Mouse (Mus musculus): ENCODE measurements at regions not wholly inside any gene's neighbourhood (a gene's known extent, or its start where the extent isn't known, plus 50 kb on each side); places are given as distances from the start of the nearest gene placed in this dataset.
"Not testable (repeated sequence)": the region's sequence is repeated elsewhere in the genome, so short reads cannot be mapped to it uniquely, and the experiment has no call there.

DNA sequence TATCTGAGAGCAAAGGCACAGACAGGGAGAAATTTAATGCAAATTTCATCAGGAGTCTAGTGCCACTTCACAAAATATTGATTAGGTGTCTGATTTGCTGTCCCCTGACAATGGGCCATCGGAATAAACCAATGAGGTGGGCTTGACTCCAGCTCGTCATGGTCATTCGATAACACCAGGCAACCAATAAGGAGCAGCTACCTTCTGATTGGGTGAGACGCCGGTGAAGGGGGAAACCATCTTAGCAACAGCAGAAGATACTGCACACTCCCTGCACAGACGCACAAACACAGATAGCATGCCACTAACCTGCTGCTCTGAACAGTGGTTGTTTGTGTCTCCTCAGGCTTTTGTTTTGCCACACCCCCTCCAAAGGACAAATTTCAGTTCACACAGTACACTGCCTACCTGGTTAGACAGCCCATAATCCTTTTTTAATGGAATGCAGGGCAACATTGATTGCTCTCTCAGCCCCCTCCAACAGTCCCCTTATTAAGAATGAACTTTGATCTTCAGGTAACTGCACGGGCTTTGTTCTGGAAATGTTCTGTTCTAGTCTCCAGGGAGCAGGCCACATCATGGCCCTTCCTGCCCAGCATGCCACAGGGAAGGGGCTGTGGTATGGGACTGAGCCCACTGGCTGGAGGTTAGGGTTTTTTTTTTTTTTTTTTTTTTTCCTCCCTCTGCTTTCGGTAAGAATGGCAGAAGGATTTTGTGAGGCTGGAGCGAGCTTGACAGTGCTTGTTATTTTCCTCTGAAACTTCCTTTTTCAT, 285.1 kb upstream of the Ubash3b start:
- DNase-seq (ENCODE audit: low spot score) = peak; percentile 18

DNA sequence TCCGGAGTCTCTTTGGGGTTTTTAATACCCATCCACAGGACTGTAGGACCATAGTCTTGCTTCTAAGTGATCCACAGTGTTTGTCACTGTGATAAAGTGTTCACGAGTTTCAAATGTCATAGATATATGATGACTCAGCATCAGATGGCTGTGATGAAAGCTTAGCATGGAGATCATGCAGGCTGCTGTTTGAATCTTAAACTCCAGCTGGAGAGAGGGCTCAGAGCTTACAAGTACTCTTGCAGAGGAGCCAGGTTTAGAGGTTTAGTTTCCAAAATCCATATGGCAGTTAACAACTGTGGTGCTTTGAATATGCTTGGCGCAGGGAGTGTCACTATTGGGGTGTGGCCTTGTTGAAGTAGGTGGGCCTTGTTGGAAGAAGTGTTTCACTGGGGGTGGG, 280.9 kb upstream of the Ubash3b start:
- DNase-seq (ENCODE audit: low spot score) = no peak

DNA sequence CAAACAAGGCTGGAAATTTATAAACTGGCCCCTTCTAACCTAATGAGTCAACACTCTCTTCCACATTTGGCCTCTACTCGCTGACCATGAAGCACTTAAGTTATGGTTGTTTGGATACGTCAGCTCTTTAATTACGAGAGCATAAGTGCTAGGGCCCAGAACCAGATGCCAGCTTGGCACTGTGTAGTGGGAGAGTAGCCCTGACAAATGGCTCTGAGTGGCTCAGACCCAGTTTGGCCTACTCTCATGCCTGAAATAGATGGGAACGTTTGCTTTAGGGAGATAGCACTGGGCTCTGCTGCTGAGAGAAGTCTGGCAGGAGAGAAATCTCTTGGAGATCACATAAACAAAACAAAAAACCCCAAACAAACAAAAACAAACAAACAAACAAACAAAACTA, 278.5 kb upstream of the Ubash3b start:
- DNase-seq (ENCODE audit: low spot score) = no peak

DNA sequence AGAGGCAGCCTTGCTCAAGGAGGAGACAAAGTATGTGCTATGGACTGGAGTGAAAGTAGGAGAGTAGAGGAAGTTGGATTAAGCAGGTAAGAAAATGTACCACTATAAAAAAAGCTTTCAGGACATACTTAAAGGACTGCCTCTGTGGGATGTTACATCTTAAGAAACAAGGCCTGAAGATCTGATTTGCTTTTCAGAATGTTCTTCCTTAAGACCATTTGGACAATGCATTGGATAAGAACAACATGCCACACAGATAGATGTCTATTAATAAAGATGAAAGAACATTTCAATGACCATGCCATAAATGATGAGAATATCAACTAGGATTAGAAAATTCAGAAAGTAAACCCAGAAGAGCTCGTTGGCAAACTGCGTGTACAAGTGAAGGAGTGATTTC, 276.6 kb upstream of the Ubash3b start:
- peak; percentile 16 for DNase-seq (ENCODE audit: low spot score)

DNA sequence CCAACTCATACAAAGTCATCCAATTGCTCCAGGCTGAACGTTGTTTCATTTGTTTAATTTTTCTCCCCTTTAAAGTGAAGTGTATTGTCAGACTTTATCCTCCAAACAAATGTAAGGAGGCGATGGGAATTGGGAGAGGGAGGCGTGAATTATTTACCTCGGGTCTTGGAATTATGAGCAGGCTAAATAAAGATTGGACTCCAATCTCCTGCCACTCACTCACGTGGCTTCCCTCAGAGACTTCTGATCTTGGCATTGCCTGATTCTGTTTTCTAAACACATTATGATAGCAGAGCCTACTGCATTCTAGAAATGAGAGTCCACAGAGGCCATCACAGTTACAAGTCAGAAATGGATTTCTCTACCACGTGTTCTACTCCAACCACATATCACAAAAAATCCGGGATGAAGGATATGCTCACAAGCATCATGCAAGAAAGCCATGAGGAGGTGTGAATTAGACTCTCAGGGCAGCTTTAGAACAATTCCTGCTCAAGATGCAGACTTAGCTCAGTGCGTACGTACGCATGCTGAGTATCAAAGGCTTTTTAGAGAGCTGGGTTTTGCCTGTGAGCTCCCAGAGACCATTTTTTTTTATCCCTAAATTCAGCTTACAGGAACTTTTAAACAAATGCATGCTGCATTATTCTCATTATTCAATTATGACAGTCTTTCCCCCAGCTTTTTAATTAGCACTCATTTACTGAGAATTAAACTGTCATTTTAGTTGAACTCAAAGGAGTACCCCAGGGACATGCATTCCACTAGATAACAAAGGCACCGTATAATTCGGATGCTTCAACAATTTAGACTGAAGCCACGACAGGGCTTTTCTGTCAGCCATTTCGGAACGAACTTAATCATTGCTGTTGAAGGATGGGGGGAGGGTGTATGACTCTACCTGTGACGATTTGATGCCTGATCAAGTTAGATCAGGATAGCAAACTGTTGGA, 269.2 kb upstream of the Ubash3b start:
- peak; percentile 35 for DNase-seq (ENCODE audit: low spot score)

DNA sequence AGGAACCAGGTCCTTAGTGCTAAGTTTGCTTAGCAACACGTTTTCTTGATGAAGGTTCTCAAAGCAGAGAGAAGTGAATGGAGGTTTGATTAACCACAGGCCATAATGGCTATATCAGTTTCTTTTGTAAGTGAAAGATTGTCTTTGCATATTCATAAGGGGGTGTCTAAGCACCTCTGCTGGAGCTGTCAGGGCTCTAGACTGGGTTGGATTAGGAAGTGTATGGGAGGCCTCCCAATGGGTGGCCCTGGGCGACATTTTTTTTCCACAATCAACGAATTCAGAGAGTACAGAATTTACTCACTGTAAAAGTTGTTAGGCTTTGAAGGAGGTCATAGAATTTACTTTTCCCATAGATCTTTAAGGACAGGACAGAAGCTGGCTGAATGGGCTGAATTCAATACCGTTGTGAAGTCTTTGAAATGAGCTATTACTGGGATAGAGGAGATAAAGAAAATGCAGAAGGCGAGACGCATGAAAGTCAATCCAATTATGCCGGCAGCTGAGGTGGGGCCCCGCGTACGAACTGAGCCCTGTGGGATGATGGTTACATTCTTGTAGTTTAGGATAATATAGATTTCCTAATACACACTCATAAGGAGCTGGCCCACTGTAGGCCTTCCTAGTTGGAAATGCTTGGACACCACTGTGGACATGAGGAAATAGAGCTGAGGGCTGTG, 268.4 kb upstream of the Ubash3b start:
- DNase-seq (ENCODE audit: low spot score) = no peak

DNA sequence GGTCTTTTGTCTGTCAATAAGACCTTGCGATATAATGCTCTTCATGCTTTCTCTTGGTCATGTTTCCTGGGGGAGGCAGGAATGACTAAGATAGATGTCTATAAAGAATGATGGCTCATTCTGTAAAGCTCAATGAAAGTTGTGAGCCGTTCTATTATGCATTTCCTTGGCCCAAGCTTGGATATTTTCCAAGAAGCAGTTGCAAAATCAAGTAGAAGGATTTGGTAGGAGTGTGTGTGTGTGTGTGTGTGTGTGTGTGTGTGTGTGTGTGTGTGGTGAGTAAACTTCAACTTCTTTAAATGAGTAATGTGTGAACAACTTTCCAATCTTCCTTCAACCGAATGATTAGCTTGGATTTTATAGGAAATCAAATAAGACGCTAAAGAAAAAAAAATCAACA, 267.7 kb upstream of the Ubash3b start:
- DNase-seq (ENCODE audit: low spot score) = no peak

DNA sequence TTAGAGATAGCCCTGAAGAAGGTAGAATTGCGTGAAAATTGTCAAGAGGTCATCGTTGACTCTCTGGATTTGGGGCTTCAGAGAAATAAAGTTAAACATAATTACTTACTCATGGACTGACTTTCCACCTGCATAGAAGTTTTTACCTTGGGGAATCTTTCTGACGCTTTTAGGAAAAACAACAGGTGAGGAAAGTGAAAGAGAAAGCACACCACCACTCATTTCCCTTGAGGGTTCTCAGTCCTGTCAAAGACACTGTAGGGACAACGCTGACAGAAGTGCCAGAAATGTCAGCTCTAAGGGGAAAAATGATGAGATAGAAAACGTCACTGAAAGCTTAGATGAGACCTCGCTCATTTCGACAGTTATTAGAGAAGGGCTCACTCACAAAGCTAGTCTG, 265.2 kb upstream of the Ubash3b start:
- no peak for DNase-seq (ENCODE audit: low spot score)

DNA sequence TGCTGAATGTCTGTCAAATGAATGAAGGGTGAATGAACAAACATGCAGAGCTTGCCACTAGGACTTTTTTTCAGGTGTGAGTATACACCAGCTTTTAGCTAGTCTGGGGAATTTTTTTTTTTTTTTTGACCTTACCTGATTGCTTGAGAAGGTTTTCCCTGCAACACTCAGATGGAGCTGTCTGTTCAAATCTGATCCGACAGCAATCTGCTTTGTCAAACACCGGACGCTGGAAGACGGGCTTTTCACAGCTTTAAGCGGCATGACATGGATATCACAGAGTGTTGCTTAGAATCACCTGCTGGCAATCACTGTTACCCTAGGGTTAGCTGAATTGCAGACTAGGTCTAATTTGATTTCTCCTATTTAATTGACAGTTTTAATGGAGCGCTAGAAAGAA, 263.7 kb upstream of the Ubash3b start:
- peak; percentile 16 for DNase-seq (ENCODE audit: low spot score)

DNA sequence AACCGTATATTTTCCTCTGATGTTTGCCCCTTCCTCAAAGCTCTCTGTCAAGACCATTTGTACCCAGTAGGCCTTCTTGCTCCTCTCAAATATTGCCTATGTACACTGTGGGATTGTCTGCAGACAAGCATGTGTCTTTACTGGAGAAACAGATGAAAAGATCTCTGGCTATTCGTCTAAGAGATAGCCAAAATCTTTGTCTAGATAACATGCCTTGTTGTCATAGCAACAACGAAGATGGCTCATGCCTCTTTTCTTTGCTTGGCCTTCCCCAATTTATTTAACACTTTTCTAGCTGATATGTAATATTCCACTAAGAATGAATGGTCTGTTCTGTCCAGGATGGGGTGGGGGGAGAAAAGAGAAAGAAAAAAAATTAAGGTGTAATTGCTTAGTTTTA, 252.3 kb upstream of the Ubash3b start:
- DNase-seq (ENCODE audit: low spot score) = no peak

DNA sequence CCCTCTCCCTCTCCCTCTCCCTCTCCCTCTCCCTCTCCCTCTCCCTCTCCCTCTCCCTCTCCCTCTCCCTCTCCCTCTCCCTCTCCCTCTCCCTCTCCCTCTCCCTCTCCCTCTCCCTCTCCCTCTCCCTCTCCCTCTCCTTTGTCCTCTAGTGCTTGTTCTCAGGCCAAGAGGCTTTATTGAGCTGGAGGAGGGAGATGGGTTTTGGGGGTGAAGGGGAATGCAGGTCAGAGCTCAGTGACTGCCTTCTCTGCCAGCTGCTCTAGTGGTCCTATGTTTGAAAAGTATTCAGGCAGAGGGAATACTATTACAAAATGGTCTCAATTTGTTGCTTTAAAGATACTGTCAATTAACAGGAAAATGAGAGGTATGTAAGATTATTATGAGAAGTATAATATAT, 251.6 kb upstream of the Ubash3b start:
- not testable (repeated sequence) for DNase-seq (ENCODE audit: low spot score)

DNA sequence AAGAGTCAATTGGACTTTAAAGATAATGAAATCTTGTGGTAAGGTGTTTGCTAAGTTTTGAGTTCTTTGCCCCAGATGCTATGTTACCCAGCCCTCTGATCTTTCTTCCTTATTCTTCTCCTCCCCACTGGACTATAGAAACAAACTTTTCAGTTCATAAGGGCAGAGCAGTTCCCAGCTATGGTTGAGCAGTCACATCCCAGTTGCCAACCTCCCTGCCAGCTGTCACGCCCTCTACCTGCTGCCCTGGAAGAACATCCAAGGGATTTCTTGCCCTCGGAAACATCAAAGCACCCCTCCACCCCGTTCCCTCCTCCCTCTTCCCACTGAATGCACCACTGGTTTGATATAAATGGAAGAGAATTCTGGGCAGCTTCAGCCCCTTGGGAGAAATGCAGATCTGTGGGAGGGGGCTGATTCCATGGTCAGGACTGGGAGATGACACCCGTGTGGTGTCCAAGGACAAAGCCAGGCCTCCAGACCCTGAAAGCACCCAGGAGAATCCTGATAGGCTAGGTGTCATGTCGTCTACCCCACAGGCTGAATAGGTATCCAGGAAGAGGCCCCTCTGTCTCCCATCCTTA, 250.8 kb upstream of the Ubash3b start:
- no peak for DNase-seq (ENCODE audit: low spot score)

DNA sequence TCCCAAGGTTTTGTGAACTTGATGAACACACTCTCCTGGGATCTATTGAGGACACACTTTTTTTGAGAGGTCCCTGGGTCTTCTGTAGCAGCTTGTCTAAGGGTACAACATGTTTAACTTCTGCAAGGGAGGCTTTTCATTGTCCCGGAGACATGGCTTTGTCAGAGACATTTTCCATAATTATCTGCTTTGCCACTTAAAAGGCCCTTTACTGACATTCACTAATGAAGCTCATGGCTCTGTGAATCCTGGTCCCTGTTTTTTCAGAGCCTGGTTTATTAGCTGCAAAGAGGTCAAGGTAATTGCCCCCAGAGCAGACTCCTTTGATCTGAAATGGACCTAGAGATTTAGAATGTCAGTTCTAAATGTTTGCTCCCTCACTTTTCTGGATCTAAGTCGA, 246.8 kb upstream of the Ubash3b start:
- DNase-seq (ENCODE audit: low spot score) = peak; percentile 52

DNA sequence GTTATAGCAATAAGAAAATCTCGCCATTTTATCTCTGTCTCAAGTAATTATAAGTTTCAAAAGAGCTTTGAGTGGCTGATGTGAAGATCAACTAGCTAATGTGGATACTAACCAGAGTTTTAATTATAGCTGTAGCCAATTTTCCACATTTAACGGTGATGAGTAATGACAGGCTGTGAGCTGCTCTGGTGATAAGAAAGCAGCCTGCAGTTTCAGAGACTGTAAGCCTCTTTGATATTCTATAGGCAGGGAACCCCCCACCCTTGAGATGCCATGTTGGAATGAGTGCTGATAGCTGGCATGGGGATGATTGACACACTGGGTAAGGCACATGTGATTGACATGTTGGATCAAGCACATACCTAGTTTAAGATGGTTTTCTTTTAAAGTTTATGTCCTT, 245.6 kb upstream of the Ubash3b start:
- peak; percentile 64 for DNase-seq (ENCODE audit: low spot score)

DNA sequence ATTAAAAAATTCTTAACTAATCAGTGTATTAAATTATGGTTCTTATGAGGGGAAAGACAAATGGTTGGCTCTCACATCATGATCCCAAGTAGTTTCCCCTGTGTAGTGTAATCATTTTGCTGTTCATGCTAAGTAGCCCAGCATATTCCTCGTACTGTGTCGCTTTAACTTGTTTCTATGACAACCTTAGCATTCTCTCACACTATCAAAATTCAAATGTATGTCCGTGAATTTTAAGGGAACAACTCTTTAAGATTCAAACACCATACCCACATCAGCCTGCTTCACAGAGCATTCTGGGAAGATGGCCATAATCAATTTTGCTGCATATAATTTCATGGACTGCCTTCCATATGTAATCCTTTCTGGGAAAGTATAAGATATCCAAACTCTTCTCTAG, 241.4 kb upstream of the Ubash3b start:
- no peak for DNase-seq (ENCODE audit: low spot score)

DNA sequence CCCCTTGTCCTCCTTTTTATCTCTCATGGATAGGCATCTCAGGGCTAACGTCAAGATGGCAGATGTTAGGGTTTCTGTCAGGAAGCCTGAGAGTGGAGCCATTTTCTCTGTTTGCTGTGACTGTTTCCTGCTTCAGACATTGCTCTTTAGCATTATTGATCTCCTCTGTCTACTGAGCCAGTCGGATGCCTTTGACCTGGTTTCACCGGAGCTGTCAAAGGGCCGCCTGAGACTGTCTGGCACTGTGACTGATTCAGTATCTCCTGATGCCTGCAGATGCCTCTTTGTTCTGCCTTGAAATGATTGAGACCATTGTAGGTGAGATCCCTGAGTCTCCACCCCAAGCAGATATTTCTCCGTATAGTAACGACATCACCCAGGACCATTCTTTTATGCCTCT, 239.5 kb upstream of the Ubash3b start:
- DNase-seq (ENCODE audit: low spot score) = no peak

DNA sequence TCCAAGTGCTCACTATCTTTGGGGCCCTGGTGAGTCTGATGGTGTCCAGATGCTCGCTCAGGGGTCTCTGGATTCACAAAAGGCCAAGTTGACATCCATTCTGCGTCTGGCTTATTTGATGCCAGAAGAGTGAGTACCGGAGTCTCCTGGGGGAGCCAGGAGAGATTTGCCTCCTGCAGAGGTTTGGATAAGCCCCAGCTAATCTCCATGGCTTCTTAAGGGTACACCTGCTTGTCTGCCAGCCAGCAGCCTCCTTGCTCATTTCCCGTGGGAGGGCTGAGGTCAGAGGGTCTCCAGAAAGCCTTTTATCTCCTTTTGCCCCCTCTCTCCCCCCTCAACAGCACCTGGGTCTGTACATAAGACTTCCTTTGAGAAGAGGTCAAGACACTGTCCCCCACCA, 234.0 kb upstream of the Ubash3b start:
- DNase-seq (ENCODE audit: low spot score) = no peak

DNA sequence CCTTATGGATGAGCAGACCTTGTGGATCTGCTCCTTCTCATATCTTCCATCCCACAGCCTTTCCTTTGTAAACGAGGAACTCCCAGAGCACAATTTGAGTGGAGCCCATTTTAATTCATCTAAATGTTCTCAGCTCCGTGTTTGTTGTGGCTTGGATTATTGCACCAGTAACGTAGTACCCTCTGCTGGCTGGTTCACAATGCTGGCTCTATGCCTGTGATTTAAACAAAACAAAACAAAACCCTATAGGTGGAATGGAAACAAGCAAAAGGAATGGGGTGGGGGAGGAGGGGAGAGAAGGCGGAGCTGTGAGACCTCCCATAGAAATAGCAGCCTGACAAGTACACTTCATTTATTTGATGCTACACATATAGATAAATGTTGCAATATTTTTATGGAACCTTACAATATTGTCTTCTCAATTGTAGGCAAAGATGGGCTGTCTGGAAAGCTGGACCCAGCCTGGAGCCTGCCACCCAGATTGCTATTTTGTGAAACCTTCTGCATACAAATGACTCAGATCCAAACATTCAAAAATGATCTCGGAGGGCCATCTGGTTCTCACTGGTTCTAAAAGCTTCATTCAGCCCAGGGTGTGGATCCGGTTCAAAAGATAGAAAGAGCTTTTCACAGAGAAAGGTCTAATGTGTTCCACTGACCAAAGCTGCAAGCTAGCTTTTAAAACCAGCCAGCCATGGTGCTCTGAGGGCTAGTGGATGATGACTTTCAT, 230.3 kb upstream of the Ubash3b start:
- no peak for DNase-seq (ENCODE audit: low spot score)

DNA sequence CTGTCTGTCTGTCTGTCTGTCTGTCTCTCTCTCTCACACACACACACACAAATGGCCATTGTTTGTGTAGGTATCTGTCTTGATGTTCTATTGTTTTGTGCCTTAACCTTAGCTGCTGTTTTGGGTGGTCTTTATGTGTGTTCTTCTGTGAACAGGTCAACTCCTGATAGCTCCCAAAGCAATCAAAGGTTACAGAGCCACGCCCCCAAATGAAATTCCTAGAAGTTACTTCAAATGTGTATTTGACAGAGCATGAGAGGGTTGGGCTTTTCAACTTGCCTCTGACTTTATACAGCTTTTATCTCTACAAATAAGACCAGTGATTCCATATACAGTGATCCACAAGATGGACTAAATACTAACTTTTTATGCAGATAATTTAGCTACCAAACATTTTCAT, 217.8 kb upstream of the Ubash3b start:
- DNase-seq (ENCODE audit: low spot score) = no peak

DNA sequence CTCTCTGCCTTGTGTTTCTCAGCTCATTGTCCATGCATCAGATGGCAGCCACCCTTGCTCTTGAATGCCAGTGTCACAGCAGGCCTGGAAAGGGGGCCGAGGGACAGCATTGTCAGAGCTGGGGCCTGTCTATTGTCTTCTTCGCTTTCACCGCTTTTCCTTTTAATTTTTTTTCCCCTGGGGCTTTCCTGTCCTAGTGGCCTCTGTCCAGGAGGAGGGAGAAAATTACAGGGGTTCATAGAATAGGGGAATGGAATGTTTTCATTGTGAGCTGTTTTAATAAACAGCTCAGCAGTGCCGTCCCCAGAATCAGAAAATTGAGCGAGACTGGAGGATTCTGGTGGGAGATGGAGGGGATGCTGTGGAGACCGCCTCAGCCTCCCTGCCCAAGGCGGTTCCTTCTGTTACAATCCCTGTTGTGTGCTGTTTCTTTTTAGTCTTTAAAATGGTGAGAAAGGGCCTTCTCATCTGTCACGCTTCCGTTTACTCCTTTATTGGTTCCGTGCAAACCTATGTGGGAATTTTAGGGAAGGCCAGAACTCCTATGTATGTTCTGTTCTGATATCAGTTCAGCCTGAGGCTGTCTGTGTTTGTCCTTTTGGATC, 217.2 kb upstream of the Ubash3b start:
- peak; percentile 59 for DNase-seq (ENCODE audit: low spot score)

Data from retina, embryonic 14.5 days (tissue).